Mouse (Mus musculus): Measurements from ENCODE around the gene Olfr354. TPM values are rescaled to one million over a fixed set of nuclear protein-coding genes. Genes with fewer than 3 reads are reported as not detected.

Gene Olfr354
- total RNA-seq (2014; rRNA removed; ENCODE audit: low replicate concordance), result not detected in 2 replicates
- polyA plus RNA-seq (2015; fragmentation: Nextera tagmentation; extraction: Ambion mirVana), result not detected in 2 replicates

DNA sequence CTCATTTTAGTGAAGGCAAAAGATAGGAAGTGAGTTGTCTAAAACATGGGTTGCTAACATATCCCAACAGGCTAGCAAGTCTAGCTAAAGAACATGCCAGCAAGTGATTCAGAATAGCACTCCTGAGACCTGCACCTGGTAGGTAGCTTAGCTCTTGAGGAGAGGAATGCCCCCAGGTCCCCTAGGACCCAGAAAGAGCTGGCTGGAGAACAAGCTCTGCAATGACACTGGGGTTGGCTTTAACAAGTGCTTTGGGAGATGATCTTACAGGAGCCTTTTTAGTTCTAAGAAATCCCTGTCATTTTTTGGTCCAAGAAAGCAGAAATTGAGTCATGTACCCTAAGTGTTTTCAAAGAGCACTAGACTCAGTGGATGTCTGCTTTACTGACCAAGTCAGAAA, at the start of gene Olfr354:
Gene Olfr354, plus strand, starts transcription at position 301 of the 400 bp plus-strand sequence.
- ATAC-seq (ENCODE audit: insufficient read depth, low read depth) (no peak), DNase-seq (ENCODE audit: low spot score) (no peak)
- no peak for TF ChIP-seq EP300 (IDR thresholded peaks at IDR 0.05; ENCODE audit: low read depth)
- TF ChIP-seq CTCF (IDR thresholded peaks at IDR 0.05; ENCODE audit: low read depth), result no peak
- no peak within 1 kb of the TSS for H3K4me3 ChIP-seq (ENCODE audit: low read depth, low read length)
- H3K36me3 ChIP-seq (replicated peaks; ENCODE audit: control insufficient read depth, insufficient read depth, low read length), result no peaks in the 10 kb centered on the region
- H3K27me3 ChIP-seq (ENCODE audit: control insufficient read depth, insufficient read depth, low read length), result no peaks in the 10 kb centered on the region
- H3K4me2 ChIP-seq (ENCODE audit: low read depth, low read length), result no peak within 1 kb of the TSS
- no peaks in the 10 kb centered on the region for H3K4me1 ChIP-seq (ENCODE audit: control insufficient read depth, insufficient read depth)
- H3K9me3 ChIP-seq (replicated peaks; ENCODE audit: control insufficient read depth, low read length), result peaks cover 5% of the 10 kb centered on the region; the same call in 1 of the 2 replicates
- H3K9ac ChIP-seq (replicated peaks; ENCODE audit: low read depth, low read length), result no peak within 1 kb of the TSS
- no peak within 1 kb of the TSS for H3K27ac ChIP-seq (ENCODE audit: low read depth)

- H3K4me3 ChIP-seq (ENCODE audit: low read depth, low read length), result no peak within 1 kb of the TSS
- 53% methylated on average over 1 of the region's 1 CpGs for WGBS
- peaks cover 17% of the 10 kb centered on the region; the same call in 1 of the 2 replicates for H3K9me3 ChIP-seq (replicated peaks; ENCODE audit: control insufficient read depth, low read length)
- H3K36me3 ChIP-seq (replicated peaks; ENCODE audit: control insufficient read depth, insufficient read depth, low read length), result no peaks in the 10 kb centered on the region
- H3K9ac ChIP-seq (replicated peaks; ENCODE audit: low read depth, low read length), result no peak within 1 kb of the TSS
- no peaks in the 10 kb centered on the region for H3K4me1 ChIP-seq (ENCODE audit: control insufficient read depth, insufficient read depth)
- ATAC-seq (ENCODE audit: insufficient read depth, low read depth), result no peak
- no peak for TF ChIP-seq CTCF (IDR thresholded peaks at IDR 0.05; ENCODE audit: low read depth)
- no peak for TF ChIP-seq EP300 (IDR thresholded peaks at IDR 0.05; ENCODE audit: low read depth)
- DNase-seq (ENCODE audit: low spot score), result no peak
- no peak within 1 kb of the TSS for H3K4me2 ChIP-seq (ENCODE audit: low read depth, low read length)
- no peak within 1 kb of the TSS for H3K27ac ChIP-seq (ENCODE audit: low read depth)
- H3K27me3 ChIP-seq (ENCODE audit: control insufficient read depth, insufficient read depth, low read length), result no peaks in the 10 kb centered on the region
Observed at GRCm38 (mm10) chr2:36862560-36862959, 42.9 kb upstream of the Olfr354 start, which contains the start of gene Olfr351. TSS of gene Olfr351 (minus strand) at chr2:36862660.

DNA sequence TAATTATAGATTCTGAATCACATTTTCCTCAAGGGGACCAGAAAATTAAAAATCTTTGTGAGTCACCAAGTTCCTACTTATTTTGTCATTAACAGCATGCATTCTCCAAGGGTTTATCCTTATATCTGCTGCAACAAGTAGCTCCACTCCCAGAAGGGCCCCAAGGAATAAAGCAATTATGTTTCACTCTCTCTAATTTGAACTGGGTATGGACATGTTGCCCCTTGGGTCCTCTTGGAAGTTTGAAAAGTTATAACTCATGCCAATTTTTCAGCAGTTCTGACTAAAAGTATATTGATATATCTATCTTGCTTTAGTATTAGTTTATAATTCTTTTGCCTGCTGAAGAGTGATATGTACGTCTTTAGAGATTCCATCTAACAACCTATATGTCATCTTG, 37.3 kb upstream of the Olfr354 start, which contains the start of gene Olfr352:
Gene Olfr352, plus strand, starts transcription at position 301 of the 400 bp plus-strand sequence.
- WGBS, result 63% methylated on average over 1 of the region's 1 CpGs
- Histone ChIP-seq H3K36me3 (replicated peaks; ENCODE audit: control insufficient read depth, insufficient read depth, low read length) (no peaks in the 10 kb centered on the region), H3K4me3 (ENCODE audit: low read depth, low read length) (no peak within 1 kb of the TSS), H3K27ac (ENCODE audit: low read depth) (no peak within 1 kb of the TSS), H3K27me3 (ENCODE audit: control insufficient read depth, insufficient read depth, low read length) (no peaks in the 10 kb centered on the region), H3K4me2 (ENCODE audit: low read depth, low read length) (no peak within 1 kb of the TSS), H3K9ac (replicated peaks; ENCODE audit: low read depth, low read length) (no peak within 1 kb of the TSS), H3K9me3 (replicated peaks; ENCODE audit: control insufficient read depth, low read length) (peaks cover 20% of the 10 kb centered on the region; the same call in 1 of the 2 replicates), H3K4me1 (ENCODE audit: control insufficient read depth, insufficient read depth) (no peaks in the 10 kb centered on the region)
- DNase-seq (ENCODE audit: low spot score) (no peak), ATAC-seq (ENCODE audit: insufficient read depth, low read depth) (no peak)
- TF ChIP-seq EP300 (IDR thresholded peaks at IDR 0.05; ENCODE audit: low read depth), result no peak
- no peak for TF ChIP-seq CTCF (IDR thresholded peaks at IDR 0.05; ENCODE audit: low read depth)

DNA sequence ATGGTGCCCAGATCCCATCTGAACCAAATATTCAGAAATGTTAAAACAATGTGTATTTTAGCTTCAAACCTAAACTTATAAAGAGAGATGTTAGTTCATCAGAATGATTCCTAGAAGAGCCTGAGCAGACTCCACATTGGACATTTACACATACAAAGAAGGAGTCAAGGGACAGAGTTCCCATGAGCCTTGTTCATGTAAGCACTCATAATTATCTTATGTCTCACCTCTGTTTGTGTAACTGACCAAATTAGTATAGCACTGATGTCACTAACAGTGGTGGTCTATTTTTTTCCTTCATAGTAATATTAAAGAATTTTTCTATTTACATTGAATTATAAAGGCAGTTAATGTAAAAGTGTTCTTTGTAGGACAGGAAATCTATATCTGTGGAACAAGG, 12.6 kb upstream of the Olfr354 start, which contains the start of gene Olfr353:
Gene Olfr353, minus strand, starts transcription at position 101 of the 400 bp plus-strand sequence.
- Histone ChIP-seq H3K27me3 (ENCODE audit: control insufficient read depth, insufficient read depth, low read length) (no peaks in the 10 kb centered on the region), H3K4me1 (ENCODE audit: control insufficient read depth, insufficient read depth) (no peaks in the 10 kb centered on the region), H3K4me3 (ENCODE audit: low read depth, low read length) (no peak within 1 kb of the TSS), H3K9me3 (replicated peaks; ENCODE audit: control insufficient read depth, low read length) (no peaks in the 10 kb centered on the region; the same call in 1 of the 2 replicates), H3K4me2 (ENCODE audit: low read depth, low read length) (no peak within 1 kb of the TSS), H3K9ac (replicated peaks; ENCODE audit: low read depth, low read length) (no peak within 1 kb of the TSS), H3K36me3 (replicated peaks; ENCODE audit: control insufficient read depth, insufficient read depth, low read length) (no peaks in the 10 kb centered on the region), H3K27ac (ENCODE audit: low read depth) (no peak within 1 kb of the TSS)
- no peak for DNase-seq (ENCODE audit: low spot score)
- TF ChIP-seq EP300 (IDR thresholded peaks at IDR 0.05; ENCODE audit: low read depth), result no peak
- no peak for TF ChIP-seq CTCF (IDR thresholded peaks at IDR 0.05; ENCODE audit: low read depth)
- no peak for ATAC-seq (ENCODE audit: insufficient read depth, low read depth)

GRCm38 (mm10) chr2:36897114-36897513, 8.4 kb upstream of the Olfr354 start:
- Histone ChIP-seq H3K4me3 (ENCODE audit: low read depth, low read length) (no peak overlapping the region), H3K9ac (replicated peaks; ENCODE audit: low read depth, low read length) (no peak overlapping the region), H3K4me2 (ENCODE audit: low read depth, low read length) (no peak overlapping the region), H3K27ac (ENCODE audit: low read depth) (no peak overlapping the region), H3K9me3 (replicated peaks; ENCODE audit: control insufficient read depth, low read length) (0 out of 2 replicates have a peak, but pooled peaks cover 10% of the 10 kb centered on the region), H3K36me3 (replicated peaks; ENCODE audit: control insufficient read depth, insufficient read depth, low read length) (no peaks in the 10 kb centered on the region), H3K4me1 (ENCODE audit: control insufficient read depth, insufficient read depth) (no peaks in the 10 kb centered on the region), H3K27me3 (ENCODE audit: control insufficient read depth, insufficient read depth, low read length) (no peaks in the 10 kb centered on the region)
- ATAC-seq (ENCODE audit: insufficient read depth, low read depth) (no peak), DNase-seq (ENCODE audit: low spot score) (no peak)
- no peak for TF ChIP-seq EP300 (IDR thresholded peaks at IDR 0.05; ENCODE audit: low read depth)
- no peak for TF ChIP-seq CTCF (IDR thresholded peaks at IDR 0.05; ENCODE audit: low read depth)

DNA sequence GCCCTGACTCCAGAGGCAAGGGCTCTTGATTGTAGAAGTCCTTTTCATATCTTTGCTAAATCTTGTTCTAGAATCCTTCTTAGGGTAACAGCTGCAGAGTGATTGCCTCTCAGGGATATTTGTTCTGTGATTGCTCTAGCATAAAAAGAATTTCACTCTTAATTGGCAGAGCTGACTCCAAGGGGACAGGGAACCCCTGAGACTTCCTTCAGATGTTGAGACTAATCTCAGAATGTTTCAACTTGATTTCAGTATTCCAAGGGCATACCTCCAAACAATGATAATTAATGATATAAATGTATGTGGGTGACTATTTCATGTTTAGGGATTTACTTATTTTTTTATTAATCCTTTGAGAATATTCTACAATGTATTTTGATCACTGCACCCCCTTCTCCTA, 23.3 kb downstream of the Olfr354 start, which contains the start of gene Olfr355:
Gene Olfr355, minus strand, starts transcription at position 101 of the 400 bp plus-strand sequence.
- TF ChIP-seq EP300 (IDR thresholded peaks at IDR 0.05; ENCODE audit: low read depth) (no peak), CTCF (IDR thresholded peaks at IDR 0.05; ENCODE audit: low read depth) (no peak)
- Histone ChIP-seq H3K4me3 (ENCODE audit: low read depth, low read length) (no peak within 1 kb of the TSS), H3K9me3 (replicated peaks; ENCODE audit: control insufficient read depth, low read length) (no peaks in the 10 kb centered on the region), H3K4me2 (ENCODE audit: low read depth, low read length) (no peak within 1 kb of the TSS), H3K9ac (replicated peaks; ENCODE audit: low read depth, low read length) (no peak within 1 kb of the TSS), H3K27me3 (ENCODE audit: control insufficient read depth, insufficient read depth, low read length) (no peaks in the 10 kb centered on the region), H3K36me3 (replicated peaks; ENCODE audit: control insufficient read depth, insufficient read depth, low read length) (no peaks in the 10 kb centered on the region), H3K4me1 (ENCODE audit: control insufficient read depth, insufficient read depth) (no peaks in the 10 kb centered on the region), H3K27ac (ENCODE audit: low read depth) (no peak within 1 kb of the TSS)
- DNase-seq (ENCODE audit: low spot score) (no peak), ATAC-seq (ENCODE audit: insufficient read depth, low read depth) (no peak)
